Mouse (Mus musculus) CH12.LX (cell line): ENCODE results near the gene Ccdc30. TPM values are rescaled to one million over a fixed set of nuclear protein-coding genes. Genes with fewer than 3 reads are reported as not detected.

Experiments used
- DNase-seq: peaks from one replicate; pipeline ENCODE4 v3.0.0-alpha.2; 2013; ENCODE audit errors: extremely low read depth
- H3K27ac ChIP-seq: 2 replicates; pipeline ENCODE4 v1.5.1; 2012; ENCODE audit warnings: low read depth, mild to moderate bottlenecking, control low read depth, moderate library complexity; ENCODE audit not compliant: insufficient read depth
- H3K27me3 ChIP-seq: replicated peaks from 2 replicates; pipeline ENCODE3; 2012; ENCODE audit warnings: inconsistent platforms
- H3K36me3 ChIP-seq, 2 experiments: replicated peaks in 1 of 2; 2 replicates each; pipeline versions ENCODE3 to v1.6.1; 2012; ENCODE audit warnings: inconsistent platforms in 1 of 2, low read length in 1 of 2, mild to moderate bottlenecking in 1 of 2, mixed read lengths in 1 of 2, moderate library complexity in 1 of 2; ENCODE audit not compliant: control insufficient read depth in 1 of 2, insufficient read depth in 1 of 2
- H3K4me1 ChIP-seq, 2 experiments: 2 replicates each; pipeline ENCODE4 v1.6.1; 2012; ENCODE audit warnings: inconsistent platforms in 1 of 2, moderate library complexity in 1 of 2; ENCODE audit not compliant: insufficient read depth in 2 of 2, control insufficient read depth in 1 of 2
- H3K4me2 ChIP-seq: 2 replicates; pipeline ENCODE4 v1.6.1; 2012; ENCODE audit warnings: low read depth, mild to moderate bottlenecking, control low read depth; ENCODE audit not compliant: poor library complexity, insufficient read depth, severe bottlenecking
- H3K4me3 ChIP-seq, 3 experiments: fragments of 150-350 bp in 1 of 3; sonication (generic) in 1 of 3; replicated peaks in 1 of 3; 2 replicates each; pipeline versions ENCODE3 to v1.5.1; 2011 to 2012; ENCODE audit warnings: low read depth in 2 of 3, low read length in 2 of 3, mild to moderate bottlenecking in 2 of 3, moderate library complexity in 2 of 3, control low read depth in 1 of 3, improper control_type of control experiment in 1 of 3, inconsistent platforms in 1 of 3, mixed read lengths in 1 of 3; ENCODE audit not compliant: poor library complexity in 1 of 3
- H3K79me2 ChIP-seq: replicated peaks from 2 replicates; pipeline ENCODE4 v1.6.1; 2012; ENCODE audit warnings: mild to moderate bottlenecking, moderate library complexity; ENCODE audit not compliant: control insufficient read depth, poor library complexity, insufficient read depth, severe bottlenecking; ENCODE audit errors: extremely low read depth
- H3K9ac ChIP-seq: 2 replicates; pipeline ENCODE4 v1.6.1; 2012; ENCODE audit warnings: low read depth, mild to moderate bottlenecking, control low read depth, moderate library complexity; ENCODE audit not compliant: insufficient read depth
- H3K9me3 ChIP-seq: replicated peaks from 2 replicates; pipeline ENCODE3; 2012; ENCODE audit warnings: low read length, inconsistent platforms, mixed read lengths
- BHLHE40 ChIP-seq: IDR thresholded peaks from 2 replicates; pipeline ENCODE4 v1.6.1; 2011; ENCODE audit warnings: mild to moderate bottlenecking, low read depth, low read length, improper control_type of control experiment
- CHD1 ChIP-seq: IDR thresholded peaks from 2 replicates; pipeline ENCODE4 v1.6.1; 2012; ENCODE audit warnings: low read depth, low read length, improper control_type of control experiment, inconsistent platforms
- CHD2 ChIP-seq: IDR thresholded peaks from 2 replicates; pipeline ENCODE4 v1.6.1; 2011; ENCODE audit warnings: low read length, improper control_type of control experiment
- CTCF ChIP-seq, 2 experiments: IDR thresholded peaks in 1 of 2; conservative IDR thresholded peaks in 1 of 2; 2 replicates each; pipeline ENCODE4 v1.5.1; 2011 to 2012; ENCODE audit warnings: low read depth in 2 of 2, low read length in 2 of 2, improper control_type of control experiment in 1 of 2, inconsistent platforms in 1 of 2, mild to moderate bottlenecking in 1 of 2, moderate library complexity in 1 of 2
- ELF1 ChIP-seq: IDR thresholded peaks from 2 replicates; pipeline ENCODE4 v1.6.1; 2014; ENCODE audit warnings: low read depth, mild to moderate bottlenecking, inconsistent platforms, low read length, improper control_type of control experiment
- EP300 ChIP-seq: IDR thresholded peaks from 2 replicates; pipeline ENCODE4 v1.6.1; 2011; ENCODE audit warnings: low read length, improper control_type of control experiment
- ETS1 ChIP-seq: conservative IDR thresholded peaks from 2 replicates; pipeline ENCODE4 v1.6.1; 2012; ENCODE audit warnings: low read depth, mild to moderate bottlenecking, inconsistent platforms, low read length, improper control_type of control experiment, moderate library complexity
- HCFC1 ChIP-seq: IDR thresholded peaks from 2 replicates; pipeline ENCODE4 v1.6.1; 2012; ENCODE audit warnings: low read depth, mild to moderate bottlenecking, inconsistent platforms, low read length, improper control_type of control experiment
- JUN ChIP-seq: IDR thresholded peaks from 2 replicates; pipeline ENCODE4 v1.6.1; 2011; ENCODE audit warnings: low read depth, mild to moderate bottlenecking, low read length, improper control_type of control experiment, moderate library complexity; ENCODE audit not compliant: insufficient read depth
- KAT2A ChIP-seq: IDR thresholded peaks from 2 replicates; pipeline ENCODE4 v1.6.1; 2012; ENCODE audit warnings: low read length, improper control_type of control experiment, inconsistent platforms; ENCODE audit not compliant: insufficient replicate concordance
- MAX ChIP-seq: IDR thresholded peaks from 2 replicates; pipeline ENCODE4 v1.6.1; 2011; ENCODE audit warnings: low read length, improper control_type of control experiment
- MEF2A ChIP-seq: IDR thresholded peaks from 2 replicates; pipeline ENCODE4 v1.6.1; 2014; ENCODE audit warnings: low read depth, mild to moderate bottlenecking, inconsistent platforms, low read length, improper control_type of control experiment, borderline replicate concordance
- MXI1 ChIP-seq: IDR thresholded peaks from 2 replicates; pipeline ENCODE4 v1.6.1; 2011; ENCODE audit warnings: mild to moderate bottlenecking, low read depth, low read length, improper control_type of control experiment
- NELFE ChIP-seq: IDR thresholded peaks from 2 replicates; pipeline ENCODE4 v1.6.1; 2011; ENCODE audit warnings: low read depth, low read length, improper control_type of control experiment
- NRF1 ChIP-seq: IDR thresholded peaks from 2 replicates; pipeline ENCODE4 v1.6.1; 2014; ENCODE audit warnings: low read depth, mild to moderate bottlenecking, inconsistent platforms, low read length, improper control_type of control experiment, moderate library complexity
- POLR2A ChIP-seq: IDR thresholded peaks from 2 replicates; pipeline ENCODE4 v1.6.1; 2011; ENCODE audit warnings: low read depth, mild to moderate bottlenecking, improper control_type of control experiment, low read length
- SIN3A ChIP-seq: IDR thresholded peaks from 2 replicates; pipeline ENCODE4 v1.6.1; 2012; ENCODE audit warnings: low read length, improper control_type of control experiment, inconsistent platforms
- SMC3 ChIP-seq: IDR thresholded peaks from 2 replicates; pipeline ENCODE4 v1.6.1; 2011; ENCODE audit warnings: low read depth, low read length, improper control_type of control experiment
- TBP ChIP-seq: conservative IDR thresholded peaks from 2 replicates; pipeline ENCODE4 v1.6.1; 2011; ENCODE audit warnings: low read depth, low read length, improper control_type of control experiment
- TCF12 ChIP-seq: IDR thresholded peaks from 2 replicates; pipeline ENCODE4 v1.6.1; 2014; ENCODE audit warnings: low read depth, mild to moderate bottlenecking, inconsistent platforms, low read length, improper control_type of control experiment
- USF2 ChIP-seq: conservative IDR thresholded peaks from 2 replicates; pipeline ENCODE4 v1.6.1; 2011; ENCODE audit warnings: low read depth, low read length, improper control_type of control experiment
- ZC3H11A ChIP-seq: IDR thresholded peaks from 2 replicates; pipeline ENCODE4 v1.6.1; 2012; ENCODE audit warnings: low read depth, mild to moderate bottlenecking, inconsistent platforms, low read length, improper control_type of control experiment
- ZKSCAN1 ChIP-seq: IDR thresholded peaks from 2 replicates; pipeline ENCODE4 v1.6.1; 2012; ENCODE audit warnings: low read depth, inconsistent platforms, low read length, improper control_type of control experiment, borderline replicate concordance
- ZMIZ1 ChIP-seq: IDR thresholded peaks from 2 replicates; pipeline ENCODE4 v1.6.1; 2012; ENCODE audit warnings: low read depth, mild to moderate bottlenecking, inconsistent platforms, low read length, improper control_type of control experiment
- ZNF384 ChIP-seq: IDR thresholded peaks from 2 replicates; pipeline ENCODE4 v1.6.1; 2012; ENCODE audit warnings: low read depth, low read length, improper control_type of control experiment, inconsistent platforms
- dilution Hi-C: fragments of 300-500 bp; cut with MboI; formaldehyde crosslinking; loops from 2 replicates; pipeline ENCODE4 v1.14.3; 2020; ENCODE audit warnings: low sequenced_read_pairs; ENCODE audit not compliant: extremely low pct_unique_long_range_greater_than_20kb, extremely low pct_ligation_motif_present
- in situ Hi-C: fragments of 300-500 bp; cut with MboI; formaldehyde crosslinking; loops from 3 replicates; pipeline ENCODE4 v1.14.3; 2019; ENCODE audit warnings: low sequenced_read_pairs, low pct_ligation_motif_present, low pct_unique_long_range_greater_than_20kb, mixed read lengths
- polyA plus RNA-seq: library from polyadenylated mRNA; unstranded; fragments of >175 nt; gene quantifications from 2 replicates; pipeline ENCODE4 v1.2.1, GENCODE M21; 2012; ENCODE audit warnings: low read depth; ENCODE audit not compliant: insufficient read length
- total RNA-seq, 2 experiments: library from RNA; depleted of rRNA; stranded (reverse); fragments of 300-350 nt in 1 of 2; fragments of >200 nt in 1 of 2; gene quantifications; 2 replicates each; pipeline ENCODE4 v1.2.3; 2012 to 2014

Ccdc30 gene
- total and polyA plus RNA-seq, 3 experiments, result 0.04 TPM; not detected in 2

DNA sequence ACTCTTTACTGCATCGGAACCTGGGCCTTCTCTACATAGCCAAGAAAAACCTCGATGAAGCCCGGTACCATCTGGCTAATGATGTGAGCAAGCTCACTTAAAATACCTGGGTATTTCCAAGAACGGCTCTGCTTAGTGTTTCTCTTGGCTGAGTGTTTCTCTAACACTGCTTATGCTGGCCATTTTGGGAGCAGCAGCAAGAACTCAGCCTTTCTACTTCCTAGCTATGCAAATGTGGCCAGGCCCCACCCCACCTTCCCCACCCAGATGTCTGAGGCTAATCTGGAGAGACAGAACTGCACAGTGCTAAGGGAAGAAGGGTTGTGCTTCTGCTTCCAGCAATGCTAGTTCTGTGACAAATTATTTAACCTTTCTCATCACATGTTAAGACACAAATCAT lies 26.5 kb upstream of the Ccdc30 start:
- Histone ChIP-seq H3K4me1 (peaks cover 6 to 38% of the 10 kb centered on the region in 2 experiments), H3K27me3 (no peaks in the 10 kb centered on the region), H3K79me2 (no peaks in the 10 kb centered on the region), H3K36me3 (peaks cover 3 to 20% of the 10 kb centered on the region in 2 experiments), H3K27ac (peak overlapping the region; percentile 78), H3K4me3 (peak overlapping the region; percentile 30 to 50 (median 36)), H3K4me2 (peak overlapping the region; percentile 66; the same call in 1 of the 2 replicates), H3K9ac (peak overlapping the region; percentile 54), H3K9me3 (peaks cover 16% of the 10 kb centered on the region)
- dilution Hi-C loops, result no loop called here
- in situ Hi-C loops, result no loop called here
- DNase-seq, result peak; percentile 87
- no peak; the same call in 1 of the 2 replicates for TF ChIP-seq ETS1
- TF ChIP-seq NELFE, result peak; percentile 68
- TF ChIP-seq MEF2A, result peak; percentile 57; the same call in 1 of the 2 replicates
- peak; percentile 92 for TF ChIP-seq TBP
- TF ChIP-seq EP300, result no peak
- no peak for TF ChIP-seq ZKSCAN1
- TF ChIP-seq KAT2A, result no peak
- peak; percentile 70; the same call in 1 of the 2 replicates for TF ChIP-seq TCF12
- TF ChIP-seq ZMIZ1, result 0 out of 2 replicates have a peak, but pooled peaks have one; percentile 41
- TF ChIP-seq ELF1, result peak; percentile 68
- peak; percentile 81 for TF ChIP-seq POLR2A
- peak; percentile 25 for TF ChIP-seq SIN3A

- DNase-seq, result no peak
- no peak for TF ChIP-seq POLR2A
- no peak for TF ChIP-seq CHD2
- Histone ChIP-seq H3K9ac (no peak overlapping the region), H3K4me2 (no peak overlapping the region), H3K79me2 (no peaks in the 10 kb centered on the region), H3K4me1 (peaks cover 6 to 18% of the 10 kb centered on the region in 2 experiments), H3K27me3 (no peaks in the 10 kb centered on the region), H3K27ac (no peak overlapping the region), H3K9me3 (peaks cover 25% of the 10 kb centered on the region), H3K36me3 (peaks cover 3 to 20% of the 10 kb centered on the region in 2 experiments), H3K4me3 (no peak overlapping the region)
- dilution Hi-C loops (no loop called here), in situ Hi-C loops (loop anchor here (10.0 kb wide), 1 partner anchor 97 kb away; the partner anchor contains the start of genes Foxj3 and Frg2f1)
Measured at GRCm38 (mm10) chr4:119437936-119438335, 22.6 kb upstream of the Ccdc30 start.

DNA sequence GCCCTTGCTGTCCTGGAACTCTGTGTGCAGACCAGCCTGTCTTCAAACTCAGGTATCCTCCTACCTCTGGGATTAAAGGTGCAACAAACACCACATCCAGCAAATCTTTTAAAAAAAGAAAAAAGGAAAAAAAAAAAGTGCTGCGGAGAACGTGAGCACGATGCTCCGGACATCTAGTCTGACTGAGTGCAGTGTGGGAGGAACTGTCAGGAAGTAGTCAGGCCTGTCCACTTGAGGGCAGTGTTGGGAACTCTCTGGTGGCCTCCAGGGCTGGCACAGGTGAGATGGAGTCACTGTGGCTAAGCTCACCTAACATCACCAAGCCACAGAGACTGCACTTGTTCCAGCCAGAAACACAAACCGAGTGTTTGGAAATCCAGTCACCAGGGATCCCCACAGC lies 15.4 kb upstream of the Ccdc30 start:
- Histone ChIP-seq H3K79me2 (no peaks in the 10 kb centered on the region), H3K4me2 (peak overlapping the region; percentile 51), H3K4me1 (peaks cover 5 to 11% of the 10 kb centered on the region in 2 experiments), H3K9ac (peak overlapping the region; percentile 32; the same call in 1 of the 2 replicates), H3K4me3 (peak overlapping the region in 1 of 3 experiments; percentile 20), H3K27ac (no peak overlapping the region), H3K36me3 (no peaks in the 10 kb centered on the region), H3K27me3 (no peaks in the 10 kb centered on the region), H3K9me3 (peaks cover 2% of the 10 kb centered on the region)
- dilution Hi-C loops, result no loop called here
- DNase-seq, result peak; percentile 69
- in situ Hi-C loops, result loop anchor here (10.0 kb wide), 1 partner anchor 104 kb away; the partner anchor contains the start of genes Foxj3 and Frg2f1
- TF ChIP-seq HCFC1 (no peak), USF2 (no peak), NRF1 (no peak), CHD1 (no peak), CTCF (conservative IDR thresholded peaks at IDR 0.05 in 1 of 2, IDR thresholded peaks at IDR 0.05 in 1 of 2; ENCODE audit: low read depth in 2 of 2, low read length in 2 of 2) (peak; percentile 42 to 88; a peak in 3 of 4 replicates), CHD2 (no peak), ZNF384 (peak; percentile 78), ELF1 (peak; percentile 76), SMC3 (peak; percentile 92), TBP (no peak), TCF12 (no peak), ZC3H11A (no peak), MAX (no peak), BHLHE40 (peak; percentile 83), SIN3A (no peak), MXI1 (no peak), NELFE (0 out of 2 replicates have a peak, but pooled peaks have one; percentile 22), JUN (no peak)
